Mouse (Mus musculus): ENCODE measurements around the gene 4930402H24Rik.

- TF ChIP-seq CTCF (IDR thresholded peaks at IDR 0.05; ENCODE audit: low read depth, low read length): no peak
- TF ChIP-seq GATA1 (IDR thresholded peaks at IDR 0.05; ENCODE audit: borderline replicate concordance, low read length): no peak
- TF ChIP-seq POLR2AphosphoS5 (IDR thresholded peaks at IDR 0.05; ENCODE audit: insufficient replicate concordance, low read depth, low read length): no peak
- no peak for TF ChIP-seq TAL1 (conservative IDR thresholded peaks at IDR 0.05; ENCODE audit: low read depth, low read length)
Observed at GRCm38 (mm10) chr2:130840846-130841245, 65.4 kb downstream of the 4930402H24Rik start.
